10 mouse cellular contexts compared by ENCODE assay signal in the genomic region with DNA sequence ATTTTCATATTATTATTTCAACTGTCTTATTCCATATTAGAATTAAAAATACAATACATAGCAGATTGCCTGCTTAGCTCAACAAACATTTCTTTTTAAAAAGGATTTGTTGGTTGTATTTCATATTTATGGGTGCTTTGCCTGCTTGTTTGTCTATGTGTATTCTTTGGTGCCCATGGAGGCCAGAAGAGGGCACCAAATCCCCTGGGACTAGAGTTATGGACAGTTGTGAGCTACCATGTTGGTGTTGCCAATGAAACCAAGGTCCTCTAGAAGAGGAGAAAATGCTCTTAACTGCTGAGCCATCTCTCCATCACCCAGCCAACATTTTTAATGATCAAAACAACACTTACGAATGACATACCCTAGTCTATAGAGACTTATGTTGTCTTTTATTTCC.
DNase-seq lines count a peak whose midpoint lies in the region; ATAC-seq and TF ChIP-seq lines count a peak whose summit lies in the region.
"Had no signal": no experiment of that assay in that cellular context is flagged by ENCODE, and none has a peak within 500 bp of the region (broad histone marks: within the 10 kb centered on the region; RNA-seq: fewer than 3 reads in every experiment).

No protein-coding gene starts in this region.

- H3K9me3 ChIP-seq in kidney, postnatal 0 days (replicated peaks; ENCODE audit: low read length) = no peaks in the 10 kb centered on the region
- no peaks in the 10 kb centered on the region for H3K9me3 ChIP-seq in kidney, embryonic 16.5 days (ENCODE audit: low read length)
- H3K9me3 ChIP-seq: heart, embryonic 13.5 days had no signal

- DNase-seq in kidney, postnatal 0 days (ENCODE audit: low spot score) = no peak
- peak; percentile 52 for DNase-seq in ES-CJ7 (ENCODE audit: low read depth, low spot score)
- peak; percentile 26 for DNase-seq in adrenal gland, postnatal 10 days
- DNase-seq in lung, postnatal 36 days = peak; percentile 49
- DNase-seq in frontal cortex, postnatal 10 days (ENCODE audit: low spot score in 2 of 2) = no peak
- DNase-seq in left cerebral cortex, postnatal 36 days (ENCODE audit: low spot score in 2 of 2) = no peak
- DNase-seq in frontal cortex, postnatal 14 days (ENCODE audit: low spot score in 2 of 2) = no peak
- DNase-seq: cerebellum, adult 9-10 months had no signal

- intact Hi-C loops in left cerebral cortex, postnatal 36 days (cut with DNase I) = no loop called here

- 93% methylated on average over 1 of the region's 1 CpGs for WGBS in kidney, postnatal 0 days
- 91% methylated on average over 1 of the region's 1 CpGs for WGBS in kidney, embryonic 16.5 days

- H3K4me1 ChIP-seq in kidney, postnatal 0 days (replicated peaks; ENCODE audit: insufficient read depth, low read length) = no peaks in the 10 kb centered on the region
- H3K4me1 ChIP-seq in kidney, embryonic 16.5 days (ENCODE audit: insufficient read depth, low read length) = no peaks in the 10 kb centered on the region

- H3K36me3 ChIP-seq in kidney, postnatal 0 days (ENCODE audit: insufficient read depth, low read length) = no peaks in the 10 kb centered on the region
- H3K36me3 ChIP-seq in kidney, embryonic 16.5 days (ENCODE audit: insufficient read depth, low read length) = no peaks in the 10 kb centered on the region
- H3K36me3 ChIP-seq: heart, embryonic 13.5 days had no signal

- H3K27me3 ChIP-seq in kidney, postnatal 0 days (ENCODE audit: insufficient read depth, low read length) = no peaks in the 10 kb centered on the region
- no peaks in the 10 kb centered on the region for H3K27me3 ChIP-seq in kidney, embryonic 16.5 days (ENCODE audit: insufficient read depth, low read length)
- H3K27me3 ChIP-seq: heart, embryonic 13.5 days had no signal

- H3K27ac ChIP-seq in kidney, postnatal 0 days = no peak overlapping the region
- H3K27ac ChIP-seq in kidney, embryonic 16.5 days (ENCODE audit: low read length) = no peak overlapping the region
- H3K27ac ChIP-seq: heart, embryonic 13.5 days had no signal

- no peak for ATAC-seq in kidney, postnatal 0 days (replicated peaks; ENCODE audit: low FRiP score, low read depth)
- ATAC-seq in kidney, embryonic 16.5 days (ENCODE audit: low FRiP score, low TSS enrichment) = no peak

- TF ChIP-seq CTCF in kidney, postnatal 0 days (IDR thresholded peaks at IDR 0.05; ENCODE audit: low read depth) = peak; percentile 55; the same call in 1 of the 2 replicates

- H3K4me2 ChIP-seq in kidney, postnatal 0 days (ENCODE audit: low read length) = no peak overlapping the region
- no peak overlapping the region for H3K4me2 ChIP-seq in kidney, embryonic 16.5 days (replicated peaks; ENCODE audit: low read depth, low read length)
- H3K4me2 ChIP-seq: heart, embryonic 13.5 days had no signal

- no peak overlapping the region for H3K9ac ChIP-seq in kidney, postnatal 0 days (ENCODE audit: low read depth, low read length)
- H3K9ac ChIP-seq in kidney, embryonic 16.5 days (replicated peaks; ENCODE audit: low read length) = no peak overlapping the region
- H3K9ac ChIP-seq: heart, embryonic 13.5 days had no signal

- H3K4me3 ChIP-seq in kidney, postnatal 0 days (replicated peaks; ENCODE audit: low read depth, low read length) = no peak overlapping the region
- no peak overlapping the region for H3K4me3 ChIP-seq in kidney, embryonic 16.5 days (ENCODE audit: low read length)
- H3K4me3 ChIP-seq: heart, embryonic 13.5 days had no signal

Comparison
In these comparisons a context has a peak if more than half of its experiments do, and no peak if none do; other contexts are left out.
1. DNase-seq: peak in ES-CJ7 (single experiment), adrenal gland, postnatal 10 days (single experiment) and lung, postnatal 36 days (single experiment); none in kidney, postnatal 0 days (single experiment), frontal cortex, postnatal 10 days (0 of 2), left cerebral cortex, postnatal 36 days (0 of 2) and frontal cortex, postnatal 14 days (0 of 2).